Mouse (Mus musculus): ENCODE measurements around the gene Srsf3. TPM values are rescaled to one million over a fixed set of nuclear protein-coding genes. Genes with fewer than 3 reads are reported as not detected.

Srsf3 gene
- total and polyA plus RNA-seq, 3 experiments = 171 to 687 (median 380) TPM

GRCm38 (mm10) chr17:29053067-29053466, 20.6 kb downstream of the Srsf3 start:
- in situ Hi-C loops (cut with MboI; ENCODE audit: low pct_ligation_motif_present, low pct_unique_long_range_greater_than_20kb, low sequenced_read_pairs) = no loop called here
- H3K9me3 ChIP-seq (replicated peaks; ENCODE audit: low read length) = no peaks in the 10 kb centered on the region
- peaks cover 1 to 52% of the 10 kb centered on the region in 2 experiments for H3K36me3 ChIP-seq (replicated peaks in 1 of 2; ENCODE audit: control insufficient read depth in 1 of 2, insufficient read depth in 1 of 2, low read length in 1 of 2)
- dilution Hi-C loops (cut with MboI; ENCODE audit: extremely low pct_ligation_motif_present, extremely low pct_unique_long_range_greater_than_20kb, low sequenced_read_pairs) = no loop called here
- no peak overlapping the region for H3K4me2 ChIP-seq (ENCODE audit: insufficient read depth, low read depth, poor library complexity, severe bottlenecking)
- no peak overlapping the region for H3K9ac ChIP-seq (ENCODE audit: insufficient read depth, low read depth)
- H3K27ac ChIP-seq (ENCODE audit: insufficient read depth, low read depth) = no peak overlapping the region
- H3K4me3 ChIP-seq (replicated peaks in 1 of 3; ENCODE audit: low read depth in 2 of 3, low read length in 2 of 3, poor library complexity in 1 of 3) = no peak overlapping the region
- TF ChIP-seq BHLHE40 (IDR thresholded peaks at IDR 0.05; ENCODE audit: low read depth, low read length) (no peak), EP300 (IDR thresholded peaks at IDR 0.05; ENCODE audit: low read length) (no peak), ELF1 (IDR thresholded peaks at IDR 0.05; ENCODE audit: low read depth, low read length) (no peak), KAT2A (IDR thresholded peaks at IDR 0.05; ENCODE audit: insufficient replicate concordance, low read length) (no peak), USF2 (conservative IDR thresholded peaks at IDR 0.05; ENCODE audit: low read depth, low read length) (no peak), MAZ (IDR thresholded peaks at IDR 0.05; ENCODE audit: low read depth, low read length) (no peak), E2F4 (IDR thresholded peaks at IDR 0.05; ENCODE audit: insufficient replicate concordance, low read depth, low read length) (no peak), ZNF384 (IDR thresholded peaks at IDR 0.05; ENCODE audit: low read depth, low read length) (no peak), MAFK (IDR thresholded peaks at IDR 0.05; ENCODE audit: insufficient replicate concordance, low read length) (no peak), USF1 (IDR thresholded peaks at IDR 0.05; ENCODE audit: low read depth, low read length) (no peak)
- peaks cover 2 to 29% of the 10 kb centered on the region in 2 experiments for H3K4me1 ChIP-seq (ENCODE audit: control insufficient read depth in 1 of 2, insufficient read depth in 2 of 2)
- no peak for DNase-seq (ENCODE audit: extremely low read depth)
- H3K79me2 ChIP-seq (replicated peaks; ENCODE audit: control insufficient read depth, extremely low read depth, insufficient read depth, poor library complexity, severe bottlenecking) = no peaks in the 10 kb centered on the region
- no peaks in the 10 kb centered on the region for H3K27me3 ChIP-seq (replicated peaks)

GRCm38 (mm10) chr17:29053841-29054240, 21.4 kb downstream of the Srsf3 start:
- Histone ChIP-seq H3K27me3 (replicated peaks) (no peaks in the 10 kb centered on the region), H3K36me3 (replicated peaks in 1 of 2; ENCODE audit: control insufficient read depth in 1 of 2, insufficient read depth in 1 of 2, low read length in 1 of 2) (peaks cover 0 to 55% of the 10 kb centered on the region in 2 experiments), H3K27ac (ENCODE audit: insufficient read depth, low read depth) (no peak overlapping the region), H3K4me1 (ENCODE audit: control insufficient read depth in 1 of 2, insufficient read depth in 2 of 2) (peaks cover 2 to 26% of the 10 kb centered on the region in 2 experiments), H3K9ac (ENCODE audit: insufficient read depth, low read depth) (no peak overlapping the region), H3K79me2 (replicated peaks; ENCODE audit: control insufficient read depth, extremely low read depth, insufficient read depth, poor library complexity, severe bottlenecking) (no peaks in the 10 kb centered on the region), H3K4me3 (replicated peaks in 1 of 3; ENCODE audit: low read depth in 2 of 3, low read length in 2 of 3, poor library complexity in 1 of 3) (no peak overlapping the region), H3K4me2 (ENCODE audit: insufficient read depth, low read depth, poor library complexity, severe bottlenecking) (no peak overlapping the region), H3K9me3 (replicated peaks; ENCODE audit: low read length) (no peaks in the 10 kb centered on the region)
- DNase-seq (ENCODE audit: extremely low read depth) = no peak
- in situ Hi-C loops (cut with MboI; ENCODE audit: low pct_ligation_motif_present, low pct_unique_long_range_greater_than_20kb, low sequenced_read_pairs) (no loop called here), dilution Hi-C loops (cut with MboI; ENCODE audit: extremely low pct_ligation_motif_present, extremely low pct_unique_long_range_greater_than_20kb, low sequenced_read_pairs) (no loop called here)
- TF ChIP-seq SMC3 (IDR thresholded peaks at IDR 0.05; ENCODE audit: low read depth, low read length) (no peak), PAX5 (IDR thresholded peaks at IDR 0.05; ENCODE audit: low read length) (no peak), KAT2A (IDR thresholded peaks at IDR 0.05; ENCODE audit: insufficient replicate concordance, low read length) (no peak), MAZ (IDR thresholded peaks at IDR 0.05; ENCODE audit: low read depth, low read length) (no peak), USF1 (IDR thresholded peaks at IDR 0.05; ENCODE audit: low read depth, low read length) (no peak), CHD1 (IDR thresholded peaks at IDR 0.05; ENCODE audit: low read depth, low read length) (no peak), MXI1 (IDR thresholded peaks at IDR 0.05; ENCODE audit: low read depth, low read length) (no peak), RCOR1 (conservative IDR thresholded peaks at IDR 0.05; ENCODE audit: low read depth, low read length) (no peak), TCF12 (IDR thresholded peaks at IDR 0.05; ENCODE audit: low read depth, low read length) (no peak), E2F4 (IDR thresholded peaks at IDR 0.05; ENCODE audit: insufficient replicate concordance, low read depth, low read length) (no peak), SIN3A (IDR thresholded peaks at IDR 0.05; ENCODE audit: low read length) (no peak), TBP (conservative IDR thresholded peaks at IDR 0.05; ENCODE audit: low read depth, low read length) (no peak), BHLHE40 (IDR thresholded peaks at IDR 0.05; ENCODE audit: low read depth, low read length) (no peak), JUND (conservative IDR thresholded peaks at IDR 0.05; ENCODE audit: low read depth, low read length) (no peak), ETS1 (conservative IDR thresholded peaks at IDR 0.05; ENCODE audit: low read depth, low read length) (no peak), HCFC1 (IDR thresholded peaks at IDR 0.05; ENCODE audit: low read depth, low read length) (no peak), JUN (IDR thresholded peaks at IDR 0.05; ENCODE audit: insufficient read depth, low read depth, low read length) (no peak)
